Mouse (Mus musculus) adrenal gland, postnatal 25 days (tissue): ENCODE data around the gene Vasp. TPM values are rescaled to one million over a fixed set of nuclear protein-coding genes. Genes with fewer than 3 reads are reported as not detected.

Experiments
- DNase-seq: peaks from one replicate; pipeline ENCODE4 v3.0.0; 2021; ENCODE audit warnings: mixed read lengths
- total RNA-seq: library from RNA; stranded (reverse); gene quantifications from 2 replicates; pipeline ENCODE4 v1.2.3, GENCODE M21; 2021

Vasp gene
- total RNA-seq, 1 experiment from 2014 or later, result 61.4 TPM

DNA sequence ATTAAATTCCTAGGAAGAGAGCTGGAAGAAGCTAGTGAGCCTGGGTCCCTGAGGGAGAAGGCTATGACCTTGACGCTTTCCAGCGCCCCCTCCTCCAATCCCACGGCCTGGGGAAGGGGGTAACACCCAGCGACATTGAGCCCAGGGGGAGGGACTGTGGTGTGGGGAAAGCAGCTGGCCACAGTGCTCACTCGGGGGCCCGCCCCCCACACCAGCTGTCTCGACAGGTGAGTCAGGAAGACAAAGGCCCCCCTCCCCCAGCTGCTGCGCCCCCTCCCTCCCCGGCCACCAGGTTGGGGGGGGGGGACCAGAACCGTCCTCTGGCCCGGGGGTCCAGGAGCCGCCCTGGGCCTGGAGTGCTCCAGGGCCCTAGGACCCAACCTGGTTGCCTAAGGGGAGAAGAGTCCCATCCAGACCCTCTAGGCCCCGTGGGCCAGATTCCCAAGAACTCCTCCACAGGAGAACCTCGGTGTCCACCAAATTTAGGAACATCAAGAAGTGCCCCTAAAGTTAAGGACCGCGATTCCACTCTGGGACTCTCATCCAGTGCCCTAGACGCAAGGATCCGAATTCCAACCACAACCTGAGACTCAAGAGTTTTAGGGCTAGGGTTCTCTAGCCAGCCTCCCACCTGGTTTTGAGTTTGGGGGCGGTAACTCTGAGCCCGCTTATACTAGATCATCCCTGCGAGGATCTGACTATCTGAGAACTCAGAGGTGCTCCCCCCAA, 944 bp downstream of the Vasp start:
- DNase-seq, result no peak

- peak; percentile 64 for DNase-seq
Observed at GRCm38 (mm10) chr7:19269721-19270441, 1.7 kb downstream of the Vasp start.

DNA sequence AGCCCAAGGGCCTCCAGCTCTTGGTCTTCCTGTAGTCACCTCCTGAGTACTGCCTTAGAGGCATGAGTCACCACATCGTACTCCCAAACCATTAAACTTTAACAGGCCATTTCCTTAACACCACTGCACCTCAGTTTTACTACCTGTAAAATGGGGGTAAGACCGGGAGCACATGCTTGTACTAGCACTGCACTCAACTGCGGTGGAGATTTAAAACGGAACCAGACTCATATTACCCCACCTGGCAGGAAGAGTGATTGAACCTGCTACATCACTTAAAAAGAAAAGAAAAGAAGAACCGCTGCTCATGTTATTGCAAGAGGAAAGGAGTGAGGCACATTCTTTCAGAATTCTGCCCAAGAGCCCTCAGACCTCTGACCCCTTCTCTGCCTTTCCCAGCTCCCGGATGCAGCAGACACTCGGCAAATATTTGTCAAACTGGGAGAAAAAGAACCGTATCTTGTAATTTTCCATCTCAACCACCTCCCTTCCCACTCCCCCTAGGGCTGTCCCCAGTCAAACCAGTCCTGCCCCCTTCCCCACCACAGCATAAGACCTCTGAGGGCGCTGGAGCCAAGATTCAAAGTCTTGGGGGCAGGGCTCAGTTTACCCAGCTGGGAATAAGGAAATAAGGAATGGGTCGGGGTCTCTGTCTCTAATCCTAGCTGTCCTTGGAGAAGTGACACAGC, 2.5 kb downstream of the Vasp start:
- DNase-seq, result no peak

DNA sequence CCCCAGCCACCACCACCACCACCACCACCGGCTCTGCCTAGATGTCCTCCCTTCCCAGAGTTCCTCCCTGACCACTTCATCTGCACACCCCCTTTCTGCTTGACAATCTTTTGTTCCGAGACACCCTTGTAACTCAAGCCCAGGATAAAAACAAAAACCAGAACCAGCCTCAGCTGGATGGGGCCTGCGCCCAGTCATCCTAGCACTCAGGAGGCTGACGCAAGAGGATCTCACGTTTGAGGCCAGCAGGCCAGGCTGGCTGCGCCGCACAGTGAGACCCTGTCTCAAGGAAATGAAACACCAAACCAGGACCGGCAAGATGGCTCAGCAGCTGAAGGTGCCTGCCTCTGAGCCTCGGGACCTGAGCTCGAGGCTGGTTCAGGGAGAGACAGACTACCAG, 4.6 kb downstream of the Vasp start:
- DNase-seq, result no peak

DNA sequence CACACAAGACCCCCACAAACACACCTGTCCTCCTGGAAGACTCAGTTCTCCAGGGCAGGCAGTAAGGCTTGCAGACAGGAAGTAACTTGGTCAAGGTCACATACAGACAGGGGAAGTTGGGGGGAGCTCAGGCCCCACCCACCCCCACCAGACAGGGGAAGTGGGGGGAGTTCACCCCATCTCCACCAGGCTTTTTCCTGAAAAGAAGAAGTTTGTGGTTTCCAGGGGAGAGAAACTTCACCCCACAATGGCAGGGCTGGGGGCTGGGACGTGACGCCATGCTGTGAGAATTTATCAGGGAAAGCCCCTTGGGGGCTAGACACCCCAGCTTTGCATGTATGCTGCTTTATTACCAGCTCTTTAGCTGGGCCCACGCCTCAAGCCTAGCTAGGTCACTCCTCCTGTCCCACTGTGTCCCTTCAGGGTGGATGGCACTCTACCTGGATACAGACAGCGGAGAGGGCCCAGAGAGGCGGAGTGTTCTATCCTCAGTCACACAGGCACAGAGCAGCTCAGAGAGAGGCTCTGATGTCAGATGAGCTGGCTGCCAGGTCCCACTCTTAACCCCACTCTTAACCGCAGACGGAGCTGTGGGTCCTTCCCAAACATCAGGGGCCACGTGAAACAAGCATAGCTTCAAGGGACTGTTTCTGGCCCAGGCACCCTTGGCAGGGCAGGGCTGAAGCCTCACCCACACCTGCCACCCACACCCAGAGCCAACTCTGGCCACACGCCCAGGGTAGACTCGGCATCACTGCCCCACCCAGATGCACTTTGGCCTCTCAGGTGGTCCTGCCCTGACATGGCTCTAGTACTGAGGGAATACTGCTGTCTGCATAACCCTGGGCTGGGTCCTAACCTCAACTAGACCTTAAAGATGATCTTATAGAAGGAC, 5.4 kb downstream of the Vasp start:
- no peak for DNase-seq

- DNase-seq, result no peak
Observed at GRCm38 (mm10) chr7:19265147-19265546, 6.5 kb downstream of the Vasp start.

DNA sequence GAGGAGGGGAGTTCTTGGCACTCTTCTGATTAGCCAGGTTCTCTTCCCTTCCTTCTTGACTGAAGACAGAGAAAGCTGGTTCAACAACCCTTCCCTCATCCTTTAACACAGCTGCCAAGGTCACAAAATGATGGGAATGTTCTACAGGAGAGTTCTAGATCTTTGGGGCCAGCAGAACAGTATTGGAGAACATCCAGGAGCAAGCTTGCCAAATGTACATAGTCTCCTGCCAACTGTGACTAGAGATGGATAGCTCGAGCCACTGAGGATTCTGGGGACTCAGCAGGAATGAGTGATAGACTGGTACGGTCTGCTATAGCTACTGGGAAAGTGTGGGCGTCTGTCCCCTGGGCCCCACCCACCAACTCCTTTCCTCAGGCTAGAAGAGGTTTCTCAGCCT, 13.3 kb downstream of the Vasp start:
- no peak for DNase-seq

GRCm38 (mm10) chr7:19257390-19258022, 14.1 kb downstream of the Vasp start:
- DNase-seq, result peak; percentile 55

- no peak for DNase-seq
Observed at GRCm38 (mm10) chr7:19256567-19256966, 15.1 kb downstream of the Vasp start.

- no peak for DNase-seq
Observed at GRCm38 (mm10) chr7:19255395-19255794, 16.2 kb downstream of the Vasp start.

GRCm38 (mm10) chr7:19253437-19253836, 18.2 kb downstream of the Vasp start:
- DNase-seq, result no peak

DNA sequence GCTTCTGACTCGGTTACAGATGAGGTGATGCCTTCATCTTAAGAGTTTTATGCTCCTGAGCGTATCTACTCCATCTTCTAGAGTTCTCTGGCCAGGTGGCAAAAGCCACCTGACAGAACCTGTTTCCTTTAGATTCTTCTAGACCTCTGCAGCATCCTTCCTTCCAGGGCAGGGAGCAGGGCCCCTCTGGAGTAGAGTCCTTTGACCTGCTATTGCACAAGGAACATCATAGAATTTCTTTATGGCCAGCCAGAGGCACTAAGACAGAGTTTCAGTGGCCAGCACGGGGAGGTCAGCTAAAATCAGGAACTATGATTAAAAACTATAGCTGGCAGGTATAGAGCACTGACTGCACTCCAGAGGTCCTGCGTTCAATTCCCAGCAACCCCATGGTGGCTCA, 19.5 kb downstream of the Vasp start:
- no peak for DNase-seq

DNA sequence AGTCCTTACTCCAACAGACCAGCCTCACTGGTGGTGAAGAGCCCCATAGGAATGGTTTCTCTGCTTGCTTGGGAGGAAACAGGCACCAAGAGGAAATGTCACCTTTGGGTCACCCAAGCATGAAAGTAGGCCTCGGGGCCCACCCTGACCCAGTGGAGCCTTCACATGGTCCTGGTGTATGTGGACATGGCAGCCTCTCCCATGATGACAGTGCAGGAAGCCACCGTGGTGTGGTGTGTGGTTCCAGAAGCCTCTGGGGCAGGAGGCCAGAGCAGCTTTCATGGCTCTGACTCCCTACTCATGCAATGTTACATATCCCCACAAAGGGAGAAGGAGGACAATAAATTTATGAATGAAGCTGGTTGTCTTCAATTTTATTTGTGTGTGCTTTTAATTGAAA, 24.1 kb downstream of the Vasp start:
- no peak for DNase-seq

GRCm38 (mm10) chr7:19246855-19247254, 24.8 kb downstream of the Vasp start:
- no peak for DNase-seq

DNA sequence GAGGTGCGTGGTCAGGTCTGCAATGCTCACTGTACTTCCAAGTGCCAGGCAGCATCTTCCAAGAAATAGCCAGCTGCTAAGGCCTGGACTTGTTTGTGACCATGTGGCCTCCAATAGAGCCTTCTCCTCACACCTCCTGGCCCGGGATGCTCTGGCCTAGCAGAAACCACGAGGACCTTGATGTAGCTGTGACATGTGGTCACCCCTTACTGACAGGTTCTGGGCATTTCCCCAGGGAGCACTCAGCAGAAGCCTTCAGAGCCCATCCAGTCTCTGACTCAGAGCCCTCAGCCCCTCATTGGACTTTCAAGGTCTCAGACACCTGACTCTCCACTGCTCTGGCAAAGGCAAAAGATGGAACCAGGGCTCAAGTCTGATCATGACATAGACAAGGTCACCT, 26.5 kb downstream of the Vasp start:
- DNase-seq, result no peak

- DNase-seq, result no peak
Observed at GRCm38 (mm10) chr7:19243858-19244257, 27.8 kb downstream of the Vasp start.

DNA sequence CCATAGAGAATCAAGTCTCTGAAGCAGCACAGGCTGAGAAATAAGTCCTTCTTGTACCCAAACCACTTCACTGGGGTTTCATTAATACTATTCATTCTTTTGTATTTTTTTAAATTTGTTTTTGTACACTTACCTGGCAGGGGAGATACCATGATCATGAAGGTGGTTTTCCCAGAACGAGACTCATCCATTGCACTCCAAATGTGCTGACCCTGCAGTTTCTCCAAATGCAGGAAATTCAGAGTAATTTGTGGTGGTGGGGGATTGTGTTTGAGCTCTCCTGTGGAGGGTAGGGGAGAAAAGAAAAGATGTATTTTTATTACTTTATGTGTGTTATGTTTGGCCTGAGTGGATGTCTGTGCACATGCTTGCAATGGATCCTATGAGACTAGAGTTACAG, 29.6 kb downstream of the Vasp start:
- no peak for DNase-seq

GRCm38 (mm10) chr7:19240905-19241463, 30.6 kb downstream of the Vasp start:
- DNase-seq, result no peak

- no peak for DNase-seq
Observed at GRCm38 (mm10) chr7:19239986-19240385, 31.6 kb downstream of the Vasp start.

DNA sequence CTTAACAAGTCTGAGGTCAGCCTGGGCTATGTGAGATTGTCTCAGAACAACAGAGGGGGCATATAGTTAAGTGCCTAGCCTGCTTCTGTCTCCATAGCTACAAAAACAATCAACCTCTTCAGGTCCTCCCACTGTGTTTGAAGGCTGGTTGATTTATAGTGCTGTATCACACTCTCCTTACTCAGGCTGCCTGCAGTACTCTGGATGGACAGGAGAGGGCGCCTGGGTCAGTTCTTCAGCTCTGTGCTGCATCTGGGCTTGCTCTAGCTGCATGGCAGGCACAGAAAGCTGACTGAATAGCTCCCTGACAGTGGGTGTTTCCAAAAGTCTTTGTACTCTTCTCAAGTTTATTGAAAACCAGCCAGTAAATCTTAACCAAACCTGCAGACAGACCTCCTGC, 32.2 kb downstream of the Vasp start:
- DNase-seq, result peak; percentile 88

DNA sequence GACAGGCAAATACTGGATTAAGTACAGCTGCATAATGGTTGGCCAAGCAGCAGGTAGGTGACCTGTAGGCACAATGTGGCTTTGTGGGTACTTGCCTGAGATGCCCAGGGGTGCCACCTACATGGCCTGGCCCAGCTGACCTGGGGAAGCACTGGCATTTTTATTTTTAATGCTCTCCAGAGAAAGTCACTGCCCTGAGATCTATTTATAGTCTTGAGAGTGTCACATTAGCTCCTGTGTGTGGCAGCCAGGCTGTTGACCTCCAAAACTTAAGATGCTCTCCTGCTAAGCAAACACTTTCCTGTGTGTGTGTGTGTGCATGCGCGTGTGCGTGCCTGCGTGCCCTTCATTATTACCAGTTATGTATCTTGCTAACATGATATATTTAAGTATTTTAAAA, 33.3 kb downstream of the Vasp start:
- no peak for DNase-seq

- DNase-seq, result no peak
Observed at GRCm38 (mm10) chr7:19236411-19236810, 35.2 kb downstream of the Vasp start.
